In the genomic region with DNA sequence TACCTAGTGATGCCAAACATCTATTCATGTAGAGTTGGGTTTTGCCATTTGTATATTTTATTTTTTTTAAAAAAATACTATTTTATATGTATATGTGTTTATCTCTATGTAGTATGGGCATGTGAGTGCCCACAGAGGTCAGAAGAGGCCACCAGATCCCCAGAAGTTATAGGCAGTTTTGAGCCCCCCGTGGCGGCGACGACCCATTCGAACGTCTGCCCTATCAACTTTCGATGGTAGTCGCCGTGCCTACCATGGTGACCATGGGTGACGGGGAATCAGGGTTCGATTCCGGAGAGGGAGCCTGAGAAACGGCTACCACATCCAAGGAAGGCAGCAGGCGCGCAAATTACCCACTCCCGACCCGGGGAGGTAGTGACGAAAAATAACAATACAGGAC, we compare ENCODE assay signal across 8 mouse cellular contexts.
DNase-seq lines count a peak whose midpoint lies in the region.
"Not testable (repeated sequence)": the region's sequence is repeated elsewhere in the genome, so short reads cannot be mapped to it uniquely, and the experiment has no call there.

No protein-coding gene starts in this region.

- peak; percentile 89 for DNase-seq in adipocyte (ENCODE audit: low spot score)
- DNase-seq in cerebellum, postnatal 14 days = peak; percentile 55 to 70
- DNase-seq in gastrocnemius, adult 8-10 months (ENCODE audit: low spot score in 2 of 2) = peak; percentile 8 to 12
- DNase-seq in kidney, adult 18-20 months = peak; percentile 46
- peak; percentile 97 for DNase-seq in limb, embryonic 10.5 days (ENCODE audit: low spot score)
- DNase-seq in naive thymus-derived CD4-positive, alpha-beta T cell, adult 2 months (ENCODE audit: low read depth) = peak; percentile 91
- DNase-seq in spleen, postnatal 36 days (ENCODE audit: low spot score in 2 of 2) = peak; percentile 52 to 70
- DNase-seq in yolk sac, embryonic 10.5 days (ENCODE audit: low spot score) = peak; percentile 85

- H3K36me3 ChIP-seq in limb, embryonic 10.5 days = not testable (repeated sequence)

- not testable (repeated sequence) for H3K4me1 ChIP-seq in limb, embryonic 10.5 days

- not testable (repeated sequence) for H3K4me3 ChIP-seq in limb, embryonic 10.5 days

- not testable (repeated sequence) for H3K27ac ChIP-seq in limb, embryonic 10.5 days

- H3K9me3 ChIP-seq in limb, embryonic 10.5 days (replicated peaks) = not testable (repeated sequence)

- not testable (repeated sequence) for H3K27me3 ChIP-seq in limb, embryonic 10.5 days (ENCODE audit: low read depth, poor library complexity, severe bottlenecking)

- 89% methylated on average over 18 of the region's 18 CpGs for WGBS in limb, embryonic 10.5 days

Comparison
In these comparisons a context has a peak if more than half of its experiments do, and no peak if none do; other contexts are left out.
1. DNase-seq: peak in every context shown above with its lines; median percentile 97 in limb, embryonic 10.5 days; 91 in naive thymus-derived CD4-positive, alpha-beta T cell, adult 2 months; 89 in adipocyte; 85 in yolk sac, embryonic 10.5 days; 62 in cerebellum, postnatal 14 days; 61 in spleen, postnatal 36 days; 46 in kidney, adult 18-20 months; 10 in gastrocnemius, adult 8-10 months.